Mouse (Mus musculus) thymus, adult 2 months (tissue): ENCODE measurements around the gene Enho.

ENCODE experiments used
- CTCF ChIP-seq: fragments of 200-500 bp; IDR thresholded peaks from 2 replicates; pipeline ENCODE4 v1.5.1; 2012; ENCODE audit warnings: mild to moderate bottlenecking, control low read depth, low read length, moderate library complexity, borderline replicate concordance; ENCODE audit not compliant: control insufficient read depth, poor library complexity, insufficient read depth; ENCODE audit errors: extremely low read depth
- POLR2A ChIP-seq: fragments of 200-500 bp; IDR thresholded peaks from 2 replicates; pipeline ENCODE4 v1.6.1; 2012; ENCODE audit warnings: mild to moderate bottlenecking, low read length, control low read depth, moderate library complexity; ENCODE audit not compliant: control insufficient read depth, poor library complexity, insufficient read depth; ENCODE audit errors: extremely low read depth

- no peak for TF ChIP-seq CTCF
- TF ChIP-seq POLR2A: no peak
These were observed 24.2 kb downstream of the Enho start for GRCm38 (mm10) chr4:41615661-41616599.
